Mouse (Mus musculus): ENCODE measurements around the gene Stpg3.

DNA sequence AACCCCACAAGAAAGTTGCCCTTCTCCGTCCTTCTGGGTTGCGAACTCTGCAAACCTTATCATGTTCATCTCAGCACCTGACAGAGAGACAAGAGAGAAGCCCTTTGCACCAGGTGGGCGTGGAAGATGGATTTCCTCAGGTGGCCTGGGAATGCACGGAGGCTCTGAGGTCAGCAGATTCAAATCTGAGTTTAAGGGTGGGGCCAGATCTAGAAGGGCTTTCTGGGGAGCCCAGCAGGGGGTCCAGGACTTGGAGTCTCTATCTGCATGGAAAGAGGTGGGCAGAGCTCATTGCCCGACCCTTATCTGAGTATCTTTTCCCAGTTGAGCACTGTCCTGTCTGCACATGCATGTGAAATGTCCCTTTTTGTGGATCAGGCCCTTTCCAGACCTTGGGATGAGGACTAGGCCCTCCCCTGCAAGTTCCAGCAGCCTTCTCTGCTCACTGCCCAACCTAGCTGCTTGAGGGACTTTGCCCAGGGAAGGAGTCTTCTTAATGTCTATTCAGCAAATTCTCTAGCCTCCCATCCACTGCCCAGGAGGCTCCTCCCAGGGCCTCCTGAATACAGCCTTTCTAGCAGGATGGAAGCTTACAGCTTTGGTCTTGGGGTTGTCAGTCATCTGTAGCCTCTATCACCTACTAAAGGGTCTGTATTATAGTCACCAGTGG is 20.2 kb upstream of the Stpg3 start:
- TF ChIP-seq CTCF (IDR thresholded peaks at IDR 0.05; ENCODE audit: low read depth, low read length): no peak
- no peak for TF ChIP-seq POLR2A (IDR thresholded peaks at IDR 0.05; ENCODE audit: insufficient read depth, low read length)
- no peak for TF ChIP-seq EP300 (IDR thresholded peaks at IDR 0.05; ENCODE audit: insufficient read depth, low read depth, low read length)

Data from ES-Bruce4 (cell line).